In genomic region chr14:73472205-73472604, GRCm38 (mm10) we compare ENCODE assay signal across 1 mouse cellular context.
TF ChIP-seq lines count a peak whose summit lies in the region.

No protein-coding gene starts in this region.

TF ChIP-seq in MEL, 35 proteins besides CTCF, POLR2A, EP300 and RAD21 (continued from another document):
- TF ChIP-seq TCF12 (IDR thresholded peaks at IDR 0.05; ENCODE audit: low read depth, low read length) (no peak), POLR2AphosphoS5 (IDR thresholded peaks at IDR 0.05; ENCODE audit: borderline replicate concordance, low read depth, low read length) (no peak), MAX (IDR thresholded peaks at IDR 0.05; ENCODE audit: low read length) (no peak), MAZ (IDR thresholded peaks at IDR 0.05; ENCODE audit: low read depth, low read length) (no peak), GATA1 (IDR thresholded peaks at IDR 0.05; ENCODE audit: low read depth, low read length) (no peak), POLR2AphosphoS2 (IDR thresholded peaks at IDR 0.05; ENCODE audit: low read length) (no peak)
